Mouse (Mus musculus): Measurements from ENCODE around the gene Dab1. TPM values are rescaled to one million over a fixed set of nuclear protein-coding genes. Genes with fewer than 3 reads are reported as not detected.

Gene Dab1
- polyA plus RNA-seq, 1 experiment from 2014 or later: 22.8 TPM

DNA sequence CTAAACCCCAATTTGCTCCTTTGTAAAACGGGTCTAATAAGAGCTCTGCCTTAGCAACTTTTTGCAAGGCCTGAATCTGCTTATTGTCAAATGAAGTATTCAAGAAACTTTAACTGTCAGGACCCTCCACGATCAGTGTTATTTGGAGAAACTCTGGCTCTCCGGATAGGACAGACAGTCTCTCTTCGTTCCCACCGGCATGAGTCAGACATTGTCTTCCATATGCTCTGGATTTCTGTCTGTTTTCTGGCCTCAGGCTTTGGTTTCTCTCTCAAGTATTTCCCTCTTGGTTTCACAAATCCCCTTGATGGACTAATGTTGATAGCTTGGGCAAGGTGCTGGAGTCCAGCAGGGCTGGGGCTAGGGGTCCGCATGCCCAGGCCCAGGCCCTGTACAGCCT is 59.3 kb downstream of the Dab1 start:
- no peaks in the 10 kb centered on the region for H3K36me3 ChIP-seq (ENCODE audit: insufficient read depth, low read length)
- H3K4me3 ChIP-seq (replicated peaks; ENCODE audit: low read depth, low read length): no peak overlapping the region
- H3K27me3 ChIP-seq (ENCODE audit: insufficient read depth, low read length): no peaks in the 10 kb centered on the region
- H3K9me3 ChIP-seq (replicated peaks; ENCODE audit: low read length): no peaks in the 10 kb centered on the region
- DNase-seq (ENCODE audit: low spot score) (no peak), ATAC-seq (replicated peaks; ENCODE audit: low FRiP score, low read depth) (no peak)
- H3K9ac ChIP-seq (ENCODE audit: low read depth, low read length): no peak overlapping the region
- TF ChIP-seq CTCF (IDR thresholded peaks at IDR 0.05; ENCODE audit: low read depth): no peak
- H3K4me1 ChIP-seq (replicated peaks; ENCODE audit: insufficient read depth, low read length): no peaks in the 10 kb centered on the region
- no peak overlapping the region for H3K4me2 ChIP-seq (ENCODE audit: low read length)
- H3K27ac ChIP-seq: no peak overlapping the region
- 93% methylated on average over 6 of the region's 6 CpGs for WGBS

DNA sequence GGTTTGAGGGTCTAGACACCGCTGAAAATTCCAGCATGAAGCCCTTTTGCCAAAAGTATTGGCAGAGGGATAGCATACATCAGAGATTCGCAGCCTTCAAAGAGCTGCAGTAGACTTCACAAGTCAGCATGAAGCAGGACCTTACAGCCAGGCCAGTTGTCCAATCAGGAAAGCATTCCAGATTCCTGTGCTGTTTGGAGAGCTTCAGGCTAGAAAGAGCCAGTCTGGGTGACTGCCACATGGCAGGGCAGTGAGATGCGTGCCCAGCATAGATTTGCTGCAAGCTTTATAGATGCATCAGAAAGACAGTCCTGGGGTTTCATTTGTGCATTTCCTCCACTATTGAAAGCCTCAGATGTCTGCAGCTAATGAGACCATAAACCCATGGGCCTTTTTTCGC is 66.0 kb downstream of the Dab1 start:
- H3K9ac ChIP-seq (ENCODE audit: low read depth, low read length): no peak overlapping the region
- no peak for DNase-seq (ENCODE audit: low spot score)

DNA sequence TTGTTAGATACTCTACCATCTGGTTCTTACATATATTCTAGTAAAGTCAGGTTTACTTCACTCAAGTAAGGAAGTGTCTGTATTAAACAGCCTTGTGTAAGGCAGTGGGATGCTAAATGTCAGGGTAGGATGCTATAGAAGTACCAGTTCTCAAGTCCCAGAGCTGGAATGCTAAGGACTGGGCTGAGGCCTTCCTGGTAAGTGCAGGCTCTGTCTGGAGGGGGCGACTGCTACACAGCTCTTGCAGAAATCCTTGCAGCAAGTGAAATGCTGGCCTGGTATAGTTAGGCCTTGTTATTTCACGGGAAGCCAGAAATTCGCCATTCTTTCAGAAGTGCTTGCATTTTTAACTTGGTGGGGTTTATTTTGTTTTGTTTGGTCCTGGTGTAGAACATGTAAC is 72.6 kb downstream of the Dab1 start:
- Histone ChIP-seq H3K9me3 (replicated peaks; ENCODE audit: low read length) (no peaks in the 10 kb centered on the region), H3K27me3 (ENCODE audit: insufficient read depth, low read length) (no peaks in the 10 kb centered on the region), H3K36me3 (ENCODE audit: insufficient read depth, low read length) (no peaks in the 10 kb centered on the region), H3K4me1 (replicated peaks; ENCODE audit: insufficient read depth, low read length) (no peaks in the 10 kb centered on the region), H3K4me2 (ENCODE audit: low read length) (no peak overlapping the region), H3K9ac (ENCODE audit: low read depth, low read length) (no peak overlapping the region), H3K27ac (no peak overlapping the region), H3K4me3 (replicated peaks; ENCODE audit: low read depth, low read length) (no peak overlapping the region)
- TF ChIP-seq CTCF (IDR thresholded peaks at IDR 0.05; ENCODE audit: low read depth): peak; percentile 46; the same call in 1 of the 2 replicates
- ATAC-seq (replicated peaks; ENCODE audit: low FRiP score, low read depth) (no peak), DNase-seq (ENCODE audit: low spot score) (peak; percentile 9)
- WGBS: 54% methylated on average over 3 of the region's 3 CpGs

More for the DNA sequence above, 66.0 kb downstream of the Dab1 start:
- Histone ChIP-seq H3K4me1 (replicated peaks; ENCODE audit: insufficient read depth, low read length) (no peaks in the 10 kb centered on the region), H3K36me3 (ENCODE audit: insufficient read depth, low read length) (no peaks in the 10 kb centered on the region), H3K4me2 (ENCODE audit: low read length) (no peak overlapping the region), H3K27ac (no peak overlapping the region), H3K27me3 (ENCODE audit: insufficient read depth, low read length) (no peaks in the 10 kb centered on the region), H3K9me3 (replicated peaks; ENCODE audit: low read length) (no peaks in the 10 kb centered on the region), H3K4me3 (replicated peaks; ENCODE audit: low read depth, low read length) (no peak overlapping the region)
- no peak for ATAC-seq (replicated peaks; ENCODE audit: low FRiP score, low read depth)
- WGBS: 58% methylated on average over 4 of the region's 4 CpGs
- no peak for TF ChIP-seq CTCF (IDR thresholded peaks at IDR 0.05; ENCODE audit: low read depth)

DNA sequence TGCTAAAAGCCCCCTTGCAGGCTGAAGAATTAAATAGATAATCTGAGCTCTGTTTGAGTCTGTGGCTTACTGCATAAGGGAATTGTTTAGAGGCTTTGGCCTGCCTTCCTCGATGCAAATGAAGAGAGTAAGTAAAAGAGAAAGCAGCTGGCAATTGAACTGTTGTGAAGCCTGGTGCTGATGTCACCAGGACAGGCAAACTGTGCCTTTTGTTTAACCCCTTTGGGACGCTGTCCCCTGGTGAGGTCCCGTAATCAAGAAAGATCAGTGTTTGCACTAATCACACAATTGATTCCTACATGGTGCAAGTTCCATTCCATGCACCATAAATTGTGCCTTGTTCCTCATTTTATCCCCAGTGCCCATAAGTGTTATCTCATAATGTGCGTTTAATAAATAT is 80.6 kb downstream of the Dab1 start:
- no peak for DNase-seq (ENCODE audit: low spot score)
- H3K4me2 ChIP-seq (ENCODE audit: low read length): no peak overlapping the region
- H3K27ac ChIP-seq: no peak overlapping the region
- WGBS: 45% methylated on average over 4 of the region's 4 CpGs
- H3K4me1 ChIP-seq (replicated peaks; ENCODE audit: insufficient read depth, low read length): no peaks in the 10 kb centered on the region
- no peaks in the 10 kb centered on the region for H3K27me3 ChIP-seq (ENCODE audit: insufficient read depth, low read length)
- no peak overlapping the region for H3K9ac ChIP-seq (ENCODE audit: low read depth, low read length)
- no peaks in the 10 kb centered on the region for H3K36me3 ChIP-seq (ENCODE audit: insufficient read depth, low read length)
- ATAC-seq (replicated peaks; ENCODE audit: low FRiP score, low read depth): no peak
- no peak overlapping the region for H3K4me3 ChIP-seq (replicated peaks; ENCODE audit: low read depth, low read length)
- H3K9me3 ChIP-seq (replicated peaks; ENCODE audit: low read length): no peaks in the 10 kb centered on the region
- no peak for TF ChIP-seq CTCF (IDR thresholded peaks at IDR 0.05; ENCODE audit: low read depth)

DNA sequence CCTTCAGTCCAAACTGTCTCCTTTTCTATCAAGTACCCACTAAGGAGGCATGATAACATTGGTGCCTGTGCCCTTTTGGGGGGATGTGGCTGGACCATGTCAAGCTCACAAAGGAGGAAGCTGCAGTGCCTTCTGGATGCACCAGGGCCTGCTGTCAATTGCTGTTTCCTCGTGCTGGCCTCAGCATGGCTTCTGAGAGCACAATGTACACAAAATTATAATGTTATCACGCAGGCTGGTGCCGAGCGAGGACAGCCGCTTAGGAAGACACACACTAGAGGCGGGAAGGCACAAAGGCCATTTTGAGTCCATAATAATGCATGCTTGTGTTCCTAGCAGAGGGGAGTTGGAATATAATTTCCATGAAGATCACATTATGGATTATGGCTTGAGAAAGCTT is 81.2 kb downstream of the Dab1 start:
- no peak overlapping the region for H3K27ac ChIP-seq
- no peaks in the 10 kb centered on the region for H3K27me3 ChIP-seq (ENCODE audit: insufficient read depth, low read length)
- H3K4me3 ChIP-seq (replicated peaks; ENCODE audit: low read depth, low read length): no peak overlapping the region
- no peaks in the 10 kb centered on the region for H3K9me3 ChIP-seq (replicated peaks; ENCODE audit: low read length)
- no peak overlapping the region for H3K4me2 ChIP-seq (ENCODE audit: low read length)
- H3K4me1 ChIP-seq (replicated peaks; ENCODE audit: insufficient read depth, low read length): no peaks in the 10 kb centered on the region
- H3K9ac ChIP-seq (ENCODE audit: low read depth, low read length): no peak overlapping the region
- no peak for DNase-seq (ENCODE audit: low spot score)
- H3K36me3 ChIP-seq (ENCODE audit: insufficient read depth, low read length): no peaks in the 10 kb centered on the region
- WGBS: 83% methylated on average over 6 of the region's 6 CpGs
- TF ChIP-seq CTCF (IDR thresholded peaks at IDR 0.05; ENCODE audit: low read depth): no peak
- ATAC-seq (replicated peaks; ENCODE audit: low FRiP score, low read depth): no peak

DNA sequence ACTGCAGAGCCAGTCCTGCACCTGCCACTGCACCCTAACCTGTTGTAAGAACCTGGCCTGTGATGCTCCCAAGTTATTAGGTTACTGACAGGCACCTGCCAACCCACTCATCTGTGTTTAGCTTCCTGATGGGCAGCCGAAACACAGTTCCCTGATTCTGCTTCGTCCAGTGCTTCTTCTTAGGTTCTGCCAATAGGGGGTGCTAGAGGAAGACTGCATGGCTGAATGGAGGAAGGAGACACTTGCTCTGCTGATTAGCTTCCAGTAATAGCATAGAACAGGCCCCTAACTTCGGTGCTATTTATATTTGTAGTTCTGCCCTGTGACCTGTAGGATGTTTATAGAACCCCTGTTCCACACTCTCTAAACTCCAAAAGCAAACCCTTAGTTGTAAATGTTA is 83.0 kb downstream of the Dab1 start:
- 46% methylated on average over 3 of the region's 3 CpGs for WGBS

DNA sequence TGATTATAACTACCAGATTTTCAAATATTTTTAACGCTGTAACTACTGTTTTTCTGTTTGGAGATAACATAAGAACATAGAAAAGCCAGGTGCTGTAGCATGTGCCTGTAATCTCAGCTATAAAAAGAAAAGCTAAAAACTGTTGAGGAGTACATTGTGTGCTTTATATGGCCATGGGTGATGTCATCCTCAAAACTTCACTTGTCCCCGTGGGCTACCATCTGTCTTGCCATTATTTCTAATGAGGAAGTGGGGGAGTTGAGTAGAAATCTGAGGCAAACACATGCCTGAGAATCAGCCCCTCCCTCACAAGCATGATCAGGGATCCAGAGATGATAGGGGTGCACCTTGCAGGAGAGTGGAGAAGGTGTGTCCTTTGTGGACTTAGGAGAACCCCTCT is 85.3 kb downstream of the Dab1 start:
- H3K4me3 ChIP-seq (replicated peaks; ENCODE audit: low read depth, low read length): no peak overlapping the region
- TF ChIP-seq CTCF (IDR thresholded peaks at IDR 0.05; ENCODE audit: low read depth): no peak
- H3K4me1 ChIP-seq (replicated peaks; ENCODE audit: insufficient read depth, low read length): no peaks in the 10 kb centered on the region
- H3K9ac ChIP-seq (ENCODE audit: low read depth, low read length): no peak overlapping the region
- DNase-seq (ENCODE audit: low spot score): no peak
- H3K27ac ChIP-seq: no peak overlapping the region
- no peaks in the 10 kb centered on the region for H3K27me3 ChIP-seq (ENCODE audit: insufficient read depth, low read length)
- ATAC-seq (replicated peaks; ENCODE audit: low FRiP score, low read depth): no peak
- no peak overlapping the region for H3K4me2 ChIP-seq (ENCODE audit: low read length)
- no peaks in the 10 kb centered on the region for H3K36me3 ChIP-seq (ENCODE audit: insufficient read depth, low read length)
- H3K9me3 ChIP-seq (replicated peaks; ENCODE audit: low read length): no peaks in the 10 kb centered on the region
- WGBS: 59% methylated on average over 2 of the region's 2 CpGs

More for the DNA sequence above, 83.0 kb downstream of the Dab1 start:
- Histone ChIP-seq H3K4me1 (replicated peaks; ENCODE audit: insufficient read depth, low read length) (no peaks in the 10 kb centered on the region), H3K27ac (no peak overlapping the region), H3K9ac (ENCODE audit: low read depth, low read length) (no peak overlapping the region), H3K4me3 (replicated peaks; ENCODE audit: low read depth, low read length) (no peak overlapping the region), H3K27me3 (ENCODE audit: insufficient read depth, low read length) (no peaks in the 10 kb centered on the region), H3K9me3 (replicated peaks; ENCODE audit: low read length) (no peaks in the 10 kb centered on the region), H3K36me3 (ENCODE audit: insufficient read depth, low read length) (no peaks in the 10 kb centered on the region), H3K4me2 (ENCODE audit: low read length) (no peak overlapping the region)
- TF ChIP-seq CTCF (IDR thresholded peaks at IDR 0.05; ENCODE audit: low read depth): peak; percentile 66
- DNase-seq (ENCODE audit: low spot score) (peak; percentile 16), ATAC-seq (replicated peaks; ENCODE audit: low FRiP score, low read depth) (no peak)

Measured in kidney, postnatal 0 days (tissue).